Mouse (Mus musculus): ENCODE results near the gene Ldb3.

The Ldb3 gene

GRCm38 (mm10) chr14:34588498-34588897, at the start of gene Ldb3:
TSS of gene Ldb3 (minus strand) at chr14:34588682.
- DNase-seq (ENCODE audit: low read depth in 2 of 2, low spot score in 2 of 2), result no peak

- no peak for DNase-seq (ENCODE audit: low read depth in 2 of 2, low spot score in 2 of 2)
Observed at GRCm38 (mm10) chr14:34635721-34636120, 47.2 kb upstream of the Ldb3 start.

- no peak for DNase-seq (ENCODE audit: low read depth in 2 of 2, low spot score in 2 of 2)
Observed at GRCm38 (mm10) chr14:34635192-34635591, 46.7 kb upstream of the Ldb3 start.

GRCm38 (mm10) chr14:34632722-34633448, 44.4 kb upstream of the Ldb3 start:
- DNase-seq (ENCODE audit: low read depth in 2 of 2, low spot score in 2 of 2), result no peak

GRCm38 (mm10) chr14:34626824-34627223, 38.3 kb upstream of the Ldb3 start:
- DNase-seq (ENCODE audit: low read depth in 2 of 2, low spot score in 2 of 2), result no peak

GRCm38 (mm10) chr14:34623531-34624210, 35.2 kb upstream of the Ldb3 start:
- no peak for DNase-seq (ENCODE audit: low read depth in 2 of 2, low spot score in 2 of 2)

- DNase-seq (ENCODE audit: low read depth in 2 of 2, low spot score in 2 of 2), result no peak
Observed at GRCm38 (mm10) chr14:34623074-34623473, 34.6 kb upstream of the Ldb3 start.

- DNase-seq (ENCODE audit: low read depth in 2 of 2, low spot score in 2 of 2), result peak in 1 of 2 experiments; percentile 15
Observed at GRCm38 (mm10) chr14:34620611-34621376, 32.3 kb upstream of the Ldb3 start.

- DNase-seq (ENCODE audit: low read depth in 2 of 2, low spot score in 2 of 2), result no peak
Observed at GRCm38 (mm10) chr14:34618808-34619207, 30.3 kb upstream of the Ldb3 start.

- DNase-seq (ENCODE audit: low read depth in 2 of 2, low spot score in 2 of 2), result peak; percentile 77 to 87
Observed at GRCm38 (mm10) chr14:34616821-34617220, 28.3 kb upstream of the Ldb3 start.

GRCm38 (mm10) chr14:34615625-34616024, 27.1 kb upstream of the Ldb3 start:
- no peak for DNase-seq (ENCODE audit: low read depth in 2 of 2, low spot score in 2 of 2)

- peak in 1 of 2 experiments; percentile 5 for DNase-seq (ENCODE audit: low read depth in 2 of 2, low spot score in 2 of 2)
Observed at GRCm38 (mm10) chr14:34615082-34615481, 26.6 kb upstream of the Ldb3 start.

- DNase-seq (ENCODE audit: low read depth in 2 of 2, low spot score in 2 of 2), result no peak
Observed at GRCm38 (mm10) chr14:34614551-34614950, 26.1 kb upstream of the Ldb3 start.

GRCm38 (mm10) chr14:34613523-34613922, 25.0 kb upstream of the Ldb3 start:
- DNase-seq (ENCODE audit: low read depth in 2 of 2, low spot score in 2 of 2), result no peak

GRCm38 (mm10) chr14:34612222-34612621, 23.7 kb upstream of the Ldb3 start:
- DNase-seq (ENCODE audit: low read depth in 2 of 2, low spot score in 2 of 2), result peak in 1 of 2 experiments; percentile 7

- no peak for DNase-seq (ENCODE audit: low read depth in 2 of 2, low spot score in 2 of 2)
Observed at GRCm38 (mm10) chr14:34611591-34611990, 23.1 kb upstream of the Ldb3 start.

GRCm38 (mm10) chr14:34601910-34602309, 13.4 kb upstream of the Ldb3 start:
- no peak for DNase-seq (ENCODE audit: low read depth in 2 of 2, low spot score in 2 of 2)

- DNase-seq (ENCODE audit: low read depth in 2 of 2, low spot score in 2 of 2), result no peak
Observed at GRCm38 (mm10) chr14:34599941-34600340, 11.5 kb upstream of the Ldb3 start, which contains the start of gene Opn4. TSS of gene Opn4 (minus strand) at chr14:34600142.

GRCm38 (mm10) chr14:34595596-34596255, 7.2 kb upstream of the Ldb3 start:
- no peak for DNase-seq (ENCODE audit: low read depth in 2 of 2, low spot score in 2 of 2)

- DNase-seq (ENCODE audit: low read depth in 2 of 2, low spot score in 2 of 2), result no peak
Observed at GRCm38 (mm10) chr14:34591741-34592535, 3.5 kb upstream of the Ldb3 start.
